Mouse (Mus musculus) heart, adult 2 months (tissue): ENCODE measurements around the gene Tub. TPM values are rescaled to one million over a fixed set of nuclear protein-coding genes. Genes with fewer than 3 reads are reported as not detected.
A peak's percentile ranks its signal among the peaks of the same experiment; 100 is the strongest.

Source experiments
- DNase-seq, 2 experiments: peaks; one replicate each; pipeline ENCODE4 v3.0.0; 2021
- H3K27ac ChIP-seq: fragments of 200-600 bp; 2 replicates; pipeline ENCODE4 v1.8.1; 2022
- H3K27me3 ChIP-seq: fragments of 200-500 bp; 2 replicates; pipeline ENCODE4 v1.6.1; 2012; ENCODE audit warnings: mild to moderate bottlenecking, low read length, inconsistent platforms, mixed read lengths; ENCODE audit not compliant: control insufficient read depth, insufficient read depth
- H3K36me3 ChIP-seq: fragments of 200-500 bp; 2 replicates; pipeline ENCODE4 v1.6.1; 2012; ENCODE audit warnings: low read length, inconsistent platforms; ENCODE audit not compliant: control insufficient read depth, insufficient read depth
- H3K4me1 ChIP-seq: fragments of 200-500 bp; 2 replicates; pipeline ENCODE4 v1.6.1; 2011; ENCODE audit warnings: low read length; ENCODE audit not compliant: control insufficient read depth, insufficient read depth
- H3K4me3 ChIP-seq: fragments of 200-600 bp; 2 replicates; pipeline ENCODE4 v1.8.1; 2022
- H3K79me2 ChIP-seq: fragments of 200-500 bp; replicated peaks from 2 replicates; pipeline ENCODE4 v1.6.1; 2012; ENCODE audit warnings: mild to moderate bottlenecking, inconsistent platforms, low read length, moderate library complexity, mixed read lengths; ENCODE audit not compliant: control insufficient read depth, insufficient read depth
- H3K9ac ChIP-seq: fragments of 200-500 bp; 2 replicates; pipeline ENCODE4 v1.6.1; 2012; ENCODE audit warnings: low read depth, mild to moderate bottlenecking, control low read depth, inconsistent platforms, low read length, mixed read lengths
- CTCF ChIP-seq: fragments of 200-600 bp; IDR thresholded peaks from 2 replicates; pipeline ENCODE4 v1.8.1; 2022; ENCODE audit warnings: antibody characterized with exemption, mild to moderate bottlenecking, moderate library complexity
- EP300 ChIP-seq: fragments of 200-500 bp; IDR thresholded peaks from 2 replicates; pipeline ENCODE4 v1.6.1; 2011; ENCODE audit warnings: low read depth, low read length, control low read depth; ENCODE audit not compliant: insufficient read depth
- POLR2A ChIP-seq: fragments of 200-500 bp; IDR thresholded peaks from 2 replicates; pipeline ENCODE4 v1.6.1; 2011; ENCODE audit warnings: mild to moderate bottlenecking, low read depth, low read length, control low read depth; ENCODE audit not compliant: insufficient read depth
- WGBS: fragments of 180-500 bp; shearing (Covaris S2); methylation state at CpG from one replicate; pipeline ENCODE4 v1.1.7; 2018; 5-methylcytosine and 5-hydroxymethylcytosine counted together
- intact Hi-C: fragments of 180-260 bp; cut with DNase I; formaldehyde crosslinking; loops from one replicate; pipeline ENCODE4 v1.15.1; 2025
- polyA plus RNA-seq: library from polyadenylated mRNA; depleted of rRNA; stranded (reverse); fragments of >200 nt; gene quantifications from 2 replicates; pipeline ENCODE4 v1.2.3, GENCODE M21; 2012
- total RNA-seq, 2 experiments: library from RNA; stranded (reverse); gene quantifications; 2 replicates each; pipeline ENCODE4 v1.2.3; 2021

Gene Tub
- total and polyA plus RNA-seq, 3 experiments = 0.26 to 0.52 (median 0.45) TPM

GRCm38 (mm10) chr7:108933794-108934731, 16.1 kb upstream of the Tub start, which contains the start of gene Eif3f:
Gene Eif3f (plus strand): TSS chr7:108934417.
- intact Hi-C loops = loop anchor here (2.0 kb wide), 1 partner anchor 83 kb away; the partner anchor contains the start of gene Olfr516
- TF ChIP-seq EP300 = peak; percentile 91
- TF ChIP-seq POLR2A = peak; percentile 79
- peak; percentile 98; the same call in 1 of the 2 replicates for TF ChIP-seq CTCF
- H3K4me1 ChIP-seq = peaks cover 12% of the 10 kb centered on the region
- peak within 1 kb of the TSS; percentile 71 for H3K27ac ChIP-seq
- peak within 1 kb of the TSS; percentile 92 for H3K9ac ChIP-seq
- H3K4me3 ChIP-seq = peak within 1 kb of the TSS; percentile 70
- 2% methylated on average over 50 of the region's 50 CpGs for WGBS
- H3K27me3 ChIP-seq = no peaks in the 10 kb centered on the region
- H3K79me2 ChIP-seq = peaks cover 4% of the 10 kb centered on the region; the same call in 1 of the 2 replicates
- peak; percentile 92 to 95 for DNase-seq
- peaks cover 2% of the 10 kb centered on the region for H3K36me3 ChIP-seq

DNA sequence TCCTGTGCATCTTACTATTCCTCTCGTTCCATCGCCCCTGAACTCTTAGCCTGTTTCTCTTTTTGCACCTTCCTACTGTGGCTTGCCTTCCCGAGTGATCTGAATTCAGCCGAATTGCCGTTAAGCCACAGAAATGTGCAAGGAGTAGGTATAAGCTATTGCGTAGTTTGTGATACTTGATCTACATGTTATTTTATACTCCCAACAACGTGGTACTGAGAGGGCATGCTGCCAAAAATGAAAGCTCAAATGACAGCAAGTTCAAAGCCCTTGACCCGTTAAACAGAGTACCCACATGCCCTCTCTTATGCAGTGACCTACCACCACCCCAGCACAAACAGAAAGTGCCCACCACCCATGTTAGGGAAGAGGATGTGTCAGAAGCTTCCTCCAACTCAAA, 15.3 kb upstream of the Tub start:
- no peak for DNase-seq
- H3K4me1 ChIP-seq = peaks cover 12% of the 10 kb centered on the region
- peaks cover 4% of the 10 kb centered on the region; the same call in 1 of the 2 replicates for H3K79me2 ChIP-seq
- H3K27me3 ChIP-seq = no peaks in the 10 kb centered on the region
- peak overlapping the region; percentile 70 for H3K4me3 ChIP-seq
- WGBS = 2% methylated on average over 8 of the region's 8 CpGs
- H3K27ac ChIP-seq = peak overlapping the region; percentile 71
- H3K9ac ChIP-seq = peak overlapping the region; percentile 92
- TF ChIP-seq CTCF (no peak), EP300 (no peak), POLR2A (no peak)
- H3K36me3 ChIP-seq = peaks cover 2% of the 10 kb centered on the region
- intact Hi-C loops = loop anchor here (2.0 kb wide), 1 partner anchor 84 kb away; the partner anchor contains the start of gene Olfr516

- no peak overlapping the region for H3K9ac ChIP-seq
- TF ChIP-seq CTCF = no peak
- no peak for TF ChIP-seq POLR2A
- H3K27ac ChIP-seq = no peak overlapping the region
- no peak for DNase-seq
- H3K79me2 ChIP-seq = peaks cover 4% of the 10 kb centered on the region; the same call in 1 of the 2 replicates
- H3K36me3 ChIP-seq = peaks cover 2% of the 10 kb centered on the region
- peaks cover 12% of the 10 kb centered on the region for H3K4me1 ChIP-seq
- H3K27me3 ChIP-seq = no peaks in the 10 kb centered on the region
- 66% methylated on average over 7 of the region's 7 CpGs for WGBS
- intact Hi-C loops = loop anchor here (2.0 kb wide), 1 partner anchor 85 kb away; the partner anchor contains the start of gene Olfr516
- no peak overlapping the region; the same call in 1 of the 2 replicates for H3K4me3 ChIP-seq
Measured at GRCm38 (mm10) chr7:108935411-108935810, 14.7 kb upstream of the Tub start.

DNA sequence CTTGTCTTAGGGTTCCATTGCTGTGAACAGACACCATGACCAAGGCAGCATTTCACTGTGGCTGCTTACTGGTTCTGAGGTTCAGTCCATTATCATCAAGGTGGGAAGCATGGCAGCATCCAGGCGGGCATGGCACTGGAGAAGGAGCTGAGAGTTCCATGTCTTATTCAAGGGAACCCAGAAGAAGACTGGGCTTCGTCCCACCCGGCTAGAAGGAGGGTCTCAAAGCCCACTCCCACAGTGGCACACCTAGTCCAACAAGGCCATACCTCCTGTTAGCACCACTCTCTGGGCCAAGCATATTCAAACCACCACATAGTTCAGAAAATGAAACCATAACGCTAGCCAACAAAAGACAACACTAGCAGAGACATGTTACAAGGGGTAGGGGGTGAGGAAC, 13.5 kb upstream of the Tub start:
- no peak overlapping the region for H3K27ac ChIP-seq
- no peak overlapping the region for H3K4me3 ChIP-seq
- H3K27me3 ChIP-seq = no peaks in the 10 kb centered on the region
- H3K4me1 ChIP-seq = peaks cover 12% of the 10 kb centered on the region
- DNase-seq = no peak
- intact Hi-C loops = no loop called here
- 96% methylated on average over 4 of the region's 4 CpGs for WGBS
- peaks cover 4% of the 10 kb centered on the region; the same call in 1 of the 2 replicates for H3K79me2 ChIP-seq
- H3K36me3 ChIP-seq = peaks cover 2% of the 10 kb centered on the region
- H3K9ac ChIP-seq = no peak overlapping the region
- TF ChIP-seq CTCF = no peak
- TF ChIP-seq POLR2A = no peak
- TF ChIP-seq EP300 = no peak

GRCm38 (mm10) chr7:108941466-108941865, 8.7 kb upstream of the Tub start:
- Histone ChIP-seq H3K9ac (no peak overlapping the region), H3K27me3 (no peaks in the 10 kb centered on the region), H3K79me2 (no peaks in the 10 kb centered on the region), H3K27ac (no peak overlapping the region), H3K4me3 (no peak overlapping the region), H3K36me3 (no peaks in the 10 kb centered on the region; the same call in 1 of the 2 replicates), H3K4me1 (peaks cover 2% of the 10 kb centered on the region; the same call in 1 of the 2 replicates)
- no peak for DNase-seq
- intact Hi-C loops = no loop called here
- WGBS = 89% methylated on average over 9 of the region's 9 CpGs
- TF ChIP-seq POLR2A (no peak), EP300 (no peak), CTCF (no peak)

GRCm38 (mm10) chr7:108944002-108944401, 6.1 kb upstream of the Tub start:
- no peak for TF ChIP-seq POLR2A
- TF ChIP-seq CTCF = peak; percentile 78
- no peak for TF ChIP-seq EP300
- Histone ChIP-seq H3K4me3 (no peak overlapping the region), H3K36me3 (no peaks in the 10 kb centered on the region), H3K27me3 (no peaks in the 10 kb centered on the region), H3K4me1 (no peaks in the 10 kb centered on the region), H3K9ac (no peak overlapping the region), H3K27ac (no peak overlapping the region), H3K79me2 (no peaks in the 10 kb centered on the region)
- WGBS = 7% methylated on average over 2 of the region's 2 CpGs
- peak in 1 of 2 experiments; percentile 10 for DNase-seq
- intact Hi-C loops = no loop called here
